Mouse (Mus musculus) left cerebral cortex, postnatal 25 days (tissue): ENCODE results near the gene Zic3. TPM values are rescaled to one million over a fixed set of nuclear protein-coding genes. Genes with fewer than 3 reads are reported as not detected.

Experiments used
- DNase-seq, 2 experiments: peaks; one replicate each; pipeline ENCODE4 v3.0.0; 2022; ENCODE audit warnings: low spot score in 2 of 2, mixed read lengths in 1 of 2
- intact Hi-C: fragments of 180-260 bp; cut with DNase I; formaldehyde crosslinking; loops from one replicate; pipeline ENCODE4 v1.15.1; 2025
- total RNA-seq, 2 experiments: library from RNA; stranded (reverse); gene quantifications; 2 replicates each; pipeline ENCODE4 v1.2.3; 2021

Gene Zic3
- total RNA-seq, 2 experiments from 2014 or later, result 2.6 to 3.6 TPM

- DNase-seq, result no peak
- intact Hi-C loops, result no loop called here
These were observed 15.8 kb downstream of the Zic3 start for GRCm38 (mm10) chrX:58038061-58039007.

GRCm38 (mm10) chrX:58039703-58040102 is 17.2 kb downstream of the Zic3 start:
- no peak for DNase-seq
- intact Hi-C loops, result no loop called here

- intact Hi-C loops, result no loop called here
These were observed 19.4 kb downstream of the Zic3 start for GRCm38 (mm10) chrX:58041865-58042264.

GRCm38 (mm10) chrX:58042512-58042911 is 20.0 kb downstream of the Zic3 start:
- DNase-seq, result no peak
- intact Hi-C loops, result no loop called here

More at GRCm38 (mm10) chrX:58041865-58042264, 19.4 kb downstream of the Zic3 start:
- no peak for DNase-seq
